ENCODE assay signal across 23 mouse cellular contexts in genomic region chrX:77009336-77009735, GRCm38 (mm10).
DNase-seq lines count a peak whose midpoint lies in the region; ATAC-seq and TF ChIP-seq lines count a peak whose summit lies in the region.
"Had no signal": no experiment of that assay in that cellular context is flagged by ENCODE, and none has a peak within 500 bp of the region (broad histone marks: within the 10 kb centered on the region; RNA-seq: fewer than 3 reads in every experiment).

No protein-coding gene starts in this region.

- no peaks in the 10 kb centered on the region for H3K36me3 ChIP-seq in neural tube, embryonic 12.5 days
- no peaks in the 10 kb centered on the region for H3K36me3 ChIP-seq in neural tube, embryonic 15.5 days
- H3K36me3 ChIP-seq: forebrain, embryonic 15.5 days; G1E; limb, embryonic 10.5 days had no signal

- no peaks in the 10 kb centered on the region for H3K27me3 ChIP-seq in neural tube, embryonic 12.5 days (replicated peaks)
- H3K27me3 ChIP-seq in neural tube, embryonic 15.5 days (replicated peaks) = no peaks in the 10 kb centered on the region
- H3K27me3 ChIP-seq: forebrain, embryonic 15.5 days had no signal

- no peak overlapping the region for H3K27ac ChIP-seq in neural tube, embryonic 12.5 days
- H3K27ac ChIP-seq in neural tube, embryonic 15.5 days (replicated peaks) = no peak overlapping the region
- H3K27ac ChIP-seq: forebrain, embryonic 15.5 days; kidney, postnatal 0 days; left cerebral cortex, adult 2 months; limb, embryonic 10.5 days had no signal

- WGBS in neural tube, embryonic 12.5 days = 7% methylated on average over 2 of the region's 2 CpGs
- WGBS in neural tube, embryonic 15.5 days = 21% methylated on average over 2 of the region's 2 CpGs
- 17% methylated on average over 2 of the region's 2 CpGs for WGBS in lung, adult 2 months

- no peak overlapping the region for H3K4me3 ChIP-seq in neural tube, embryonic 12.5 days
- no peak overlapping the region for H3K4me3 ChIP-seq in neural tube, embryonic 15.5 days (replicated peaks)
- no peak overlapping the region for H3K4me3 ChIP-seq in lung, adult 2 months (replicated peaks; ENCODE audit: extremely low read depth, low read depth, low read length)
- H3K4me3 ChIP-seq: erythroblast, embryonic 14.5 days; forebrain, embryonic 15.5 days; left cerebral cortex, adult 2 months; limb, embryonic 10.5 days had no signal

- H3K9me3 ChIP-seq in neural tube, embryonic 12.5 days = no peaks in the 10 kb centered on the region
- H3K9me3 ChIP-seq in neural tube, embryonic 15.5 days (replicated peaks) = no peaks in the 10 kb centered on the region
- H3K9me3 ChIP-seq: forebrain, embryonic 15.5 days; G1E; limb, embryonic 10.5 days had no signal

- TF ChIP-seq CTCF in lung, adult 2 months (IDR thresholded peaks at IDR 0.05; ENCODE audit: insufficient read depth, low read length) = no peak

- DNase-seq in embryo, embryonic 10.5 days (ENCODE audit: low spot score) = peak; percentile 1
- DNase-seq in embryo, embryonic 11 days = no peak
- peak; percentile 2 for DNase-seq in layer of hippocampus, adult 11-12 months (ENCODE audit: low spot score)
- no peak for DNase-seq in layer of hippocampus, postnatal 10 days (ENCODE audit: low spot score in 2 of 2)
- DNase-seq in lung, adult 2 months = no peak
- DNase-seq in frontal cortex, adult 2 months (ENCODE audit: extremely low spot score in 1 of 2, low spot score in 1 of 2) = no peak
- DNase-seq: adrenal gland, postnatal 14 days; cerebellum, adult 2 months; cerebellum, postnatal 36 days; heart, postnatal 10 days; kidney, adult 18-20 months; liver, postnatal 0 days; lung, postnatal 14 days had no signal

- no peak overlapping the region for H3K4me2 ChIP-seq in neural tube, embryonic 12.5 days (replicated peaks)
- no peak overlapping the region for H3K4me2 ChIP-seq in neural tube, embryonic 15.5 days
- H3K4me2 ChIP-seq: forebrain, embryonic 15.5 days; heart, embryonic 11.5 days had no signal

- no peak for TF ChIP-seq POLR2A in lung, adult 2 months (IDR thresholded peaks at IDR 0.05; ENCODE audit: borderline replicate concordance, extremely low read depth, low read depth, low read length)

- H3K4me1 ChIP-seq in neural tube, embryonic 12.5 days = no peaks in the 10 kb centered on the region
- H3K4me1 ChIP-seq in neural tube, embryonic 15.5 days = no peaks in the 10 kb centered on the region
- H3K4me1 ChIP-seq in lung, adult 2 months (ENCODE audit: control insufficient read depth, insufficient read depth, low read length) = no peaks in the 10 kb centered on the region
- H3K4me1 ChIP-seq: forebrain, embryonic 15.5 days; limb, embryonic 10.5 days had no signal

- no peak overlapping the region for H3K9ac ChIP-seq in neural tube, embryonic 12.5 days
- no peak overlapping the region for H3K9ac ChIP-seq in neural tube, embryonic 15.5 days (replicated peaks)
- H3K9ac ChIP-seq: forebrain, embryonic 15.5 days; liver, postnatal 0 days had no signal

- ATAC-seq in neural tube, embryonic 12.5 days (ENCODE audit: low FRiP score, low read depth) = 0 out of 2 replicates have a peak, but pooled peaks have one; percentile 61
- no peak; the same call in 1 of the 2 replicates for ATAC-seq in neural tube, embryonic 15.5 days (ENCODE audit: low FRiP score)
- ATAC-seq: activated CD4-positive, CD25-positive, alpha-beta regulatory T cell, adult 4 months; forebrain, embryonic 15.5 days; liver, postnatal 0 days had no signal

Comparison
In these comparisons a context has a peak if more than half of its experiments do, and no peak if none do; other contexts are left out.
1. DNase-seq: peak in embryo, embryonic 10.5 days (single experiment) and layer of hippocampus, adult 11-12 months (single experiment); none in embryo, embryonic 11 days (single experiment), layer of hippocampus, postnatal 10 days (0 of 2), lung, adult 2 months (single experiment) and frontal cortex, adult 2 months (0 of 2).